ENCODE assay signal across 19 mouse cellular contexts in genomic region chr8:116634436-116634835, GRCm38 (mm10).
"Had no signal": no experiment of that assay in that cellular context is flagged by ENCODE, and none has a peak within 500 bp of the region (broad histone marks: within the 10 kb centered on the region; RNA-seq: fewer than 3 reads in every experiment).

No protein-coding gene starts in this region.

- H3K27ac ChIP-seq: liver, embryonic 13.5 days; liver, embryonic 15.5 days; lung, embryonic 15.5 days; macrophage; midbrain, embryonic 10.5 days; neural tube, embryonic 12.5 days; stomach, embryonic 15.5 days; stomach, postnatal 0 days had no signal

- H3K4me1 ChIP-seq: liver, embryonic 15.5 days; lung, embryonic 15.5 days; midbrain, embryonic 10.5 days; neural tube, embryonic 12.5 days; stomach, embryonic 15.5 days had no signal

- H3K4me3 ChIP-seq: liver, embryonic 13.5 days; liver, embryonic 15.5 days; lung, embryonic 15.5 days; midbrain, embryonic 10.5 days; neural tube, embryonic 12.5 days; stomach, embryonic 15.5 days had no signal

- DNase-seq: liver; liver, embryonic 13.5 days; liver, postnatal 0 days; lung, adult 2 months; lung, postnatal 14 days; midbrain, embryonic 14.5 days; right cerebral cortex, adult 18-20 months; right cerebral cortex, postnatal 25 days; right cerebral cortex, postnatal 4 days had no signal

- H3K36me3 ChIP-seq: liver, embryonic 13.5 days; liver, embryonic 15.5 days; lung, embryonic 15.5 days; midbrain, embryonic 10.5 days; neural tube, embryonic 12.5 days; stomach, embryonic 15.5 days had no signal

- ATAC-seq: lung, postnatal 0 days; midbrain, embryonic 16.5 days had no signal

- H3K27me3 ChIP-seq: liver, embryonic 13.5 days; liver, embryonic 15.5 days; lung, embryonic 15.5 days; neural tube, embryonic 12.5 days; stomach, embryonic 15.5 days had no signal

- H3K4me2 ChIP-seq: liver, embryonic 11.5 days; liver, embryonic 13.5 days; lung, embryonic 15.5 days; neural tube, embryonic 12.5 days; stomach, embryonic 15.5 days had no signal
